Mouse (Mus musculus) retina, adult 2 months (tissue): ENCODE results near the gene Meox1.

Experiments used
- DNase-seq: peaks from one replicate; pipeline ENCODE4 v3.0.0-alpha.2; 2012; ENCODE audit warnings: low read depth, low spot score

Meox1 gene

GRCm38 (mm10) chr11:101894204-101894603 lies at the start of gene Meox1:
TSS of gene Meox1 (minus strand) at chr11:101894374.
- no peak for DNase-seq

GRCm38 (mm10) chr11:101943055-101943454 lies 48.9 kb upstream of the Meox1 start:
- DNase-seq, result no peak

- DNase-seq, result no peak
Measured at GRCm38 (mm10) chr11:101937108-101937507, 42.9 kb upstream of the Meox1 start.

- no peak for DNase-seq
Measured at GRCm38 (mm10) chr11:101936421-101936820, 42.2 kb upstream of the Meox1 start.

GRCm38 (mm10) chr11:101935743-101936142 lies 41.6 kb upstream of the Meox1 start:
- DNase-seq, result no peak

- DNase-seq, result no peak
Measured at GRCm38 (mm10) chr11:101931978-101932377, 37.8 kb upstream of the Meox1 start.

GRCm38 (mm10) chr11:101928030-101928762 lies 34.0 kb upstream of the Meox1 start:
- DNase-seq, result peak; percentile 15

- DNase-seq, result no peak
Measured at GRCm38 (mm10) chr11:101926951-101927589, 32.9 kb upstream of the Meox1 start.

- no peak for DNase-seq
Measured at GRCm38 (mm10) chr11:101925636-101926035, 31.5 kb upstream of the Meox1 start.

GRCm38 (mm10) chr11:101924441-101924976 lies 30.3 kb upstream of the Meox1 start:
- DNase-seq, result no peak

- no peak for DNase-seq
Measured at GRCm38 (mm10) chr11:101923988-101924387, 29.8 kb upstream of the Meox1 start.

GRCm38 (mm10) chr11:101921361-101921952 lies 27.3 kb upstream of the Meox1 start:
- DNase-seq, result no peak

GRCm38 (mm10) chr11:101919660-101920059 lies 25.5 kb upstream of the Meox1 start:
- DNase-seq, result peak; percentile 54

GRCm38 (mm10) chr11:101918609-101919008 lies 24.4 kb upstream of the Meox1 start:
- DNase-seq, result no peak

- no peak for DNase-seq
Measured at GRCm38 (mm10) chr11:101916772-101917171, 22.6 kb upstream of the Meox1 start.

GRCm38 (mm10) chr11:101913591-101913990 lies 19.4 kb upstream of the Meox1 start:
- no peak for DNase-seq

- DNase-seq, result no peak
Measured at GRCm38 (mm10) chr11:101911855-101912579, 17.8 kb upstream of the Meox1 start.

- DNase-seq, result peak; percentile 49
Measured at GRCm38 (mm10) chr11:101910230-101910946, 16.2 kb upstream of the Meox1 start.

GRCm38 (mm10) chr11:101908777-101909176 lies 14.6 kb upstream of the Meox1 start:
- no peak for DNase-seq

- DNase-seq, result peak; percentile 26
Measured at GRCm38 (mm10) chr11:101905115-101905514, 10.9 kb upstream of the Meox1 start.

GRCm38 (mm10) chr11:101901309-101901708 lies 7.1 kb upstream of the Meox1 start:
- no peak for DNase-seq
